ENCODE assay signal across 11 mouse cellular contexts in genomic region chr2:110663329-110663728, GRCm38 (mm10). TPM values are rescaled to one million over a fixed set of nuclear protein-coding genes. Genes with fewer than 3 reads are reported as not detected.
DNase-seq lines count a peak whose midpoint lies in the region; ATAC-seq and TF ChIP-seq lines count a peak whose summit lies in the region.
"Had no signal": no experiment of that assay in that cellular context is flagged by ENCODE, and none has a peak within 500 bp of the region (broad histone marks: within the 10 kb centered on the region; RNA-seq: fewer than 3 reads in every experiment).

No protein-coding gene starts in this region.

- peak; percentile 6 for DNase-seq in heart, adult 8-10 months (ENCODE audit: low spot score)
- no peak for DNase-seq in liver, postnatal 0 days
- peak; percentile 1 for DNase-seq in c-Kit-positive CD71-negative TER-119-negative erythroid progenitor cells, embryonic 14.5 days (ENCODE audit: low read depth)
- no peak for DNase-seq in thymus, adult 18-20 months
- DNase-seq: heart, postnatal 14 days had no signal

- no peaks in the 10 kb centered on the region for H3K27me3 ChIP-seq in heart, embryonic 11.5 days (ENCODE audit: control insufficient read depth, insufficient read depth, low read length)
- no peaks in the 10 kb centered on the region for H3K27me3 ChIP-seq in liver, postnatal 0 days (ENCODE audit: insufficient read depth, low read length)
- H3K27me3 ChIP-seq in liver, embryonic 12.5 days (replicated peaks) = no peaks in the 10 kb centered on the region
- no peaks in the 10 kb centered on the region for H3K27me3 ChIP-seq in neural tube, embryonic 14.5 days (ENCODE audit: control insufficient read depth, insufficient read depth, low read length)

- no peak overlapping the region for H3K4me2 ChIP-seq in heart, embryonic 11.5 days
- H3K4me2 ChIP-seq in liver, postnatal 0 days (ENCODE audit: low read depth, low read length) = no peak overlapping the region
- H3K4me2 ChIP-seq in liver, embryonic 12.5 days = no peak overlapping the region
- H3K4me2 ChIP-seq in neural tube, embryonic 14.5 days (ENCODE audit: low read depth, low read length) = no peak overlapping the region

- TF ChIP-seq EP300 in liver, postnatal 0 days (IDR thresholded peaks at IDR 0.05; ENCODE audit: low read depth) = no peak

- H3K4me3 ChIP-seq in heart, embryonic 11.5 days (ENCODE audit: low read depth, low read length) = no peak overlapping the region
- no peak overlapping the region for H3K4me3 ChIP-seq in liver, postnatal 0 days (ENCODE audit: low read depth, low read length)
- H3K4me3 ChIP-seq in liver, embryonic 12.5 days = no peak overlapping the region
- no peak overlapping the region for H3K4me3 ChIP-seq in neural tube, embryonic 14.5 days (ENCODE audit: low read depth, low read length)

- ATAC-seq in heart, embryonic 11.5 days (replicated peaks; ENCODE audit: insufficient number of reproducible peaks, low FRiP score, low TSS enrichment) = no peak
- no peak for ATAC-seq in liver, postnatal 0 days
- ATAC-seq in liver, embryonic 12.5 days = no peak
- ATAC-seq in neural tube, embryonic 14.5 days (ENCODE audit: low read depth) = peak; percentile 34; the same call in 1 of the 2 replicates
- ATAC-seq in monocyte, adult 5-6 weeks (replicated peaks; ENCODE audit: insufficient number of reproducible peaks, low FRiP score, low TSS enrichment, poor library complexity, severe bottlenecking) = no peak

- no peak overlapping the region for H3K27ac ChIP-seq in heart, embryonic 11.5 days (ENCODE audit: low read depth, low read length)
- no peak overlapping the region for H3K27ac ChIP-seq in liver, postnatal 0 days (ENCODE audit: low read depth)
- H3K27ac ChIP-seq in liver, embryonic 12.5 days = no peak overlapping the region
- no peak overlapping the region for H3K27ac ChIP-seq in neural tube, embryonic 14.5 days (ENCODE audit: low read depth, low read length)
- H3K27ac ChIP-seq: macrophage had no signal

- peak; percentile 34 for TF ChIP-seq CTCF in liver, postnatal 0 days (IDR thresholded peaks at IDR 0.05; ENCODE audit: low read depth)

- no peaks in the 10 kb centered on the region for H3K4me1 ChIP-seq in heart, embryonic 11.5 days (ENCODE audit: control insufficient read depth, insufficient read depth, low read length)
- no peaks in the 10 kb centered on the region for H3K4me1 ChIP-seq in liver, postnatal 0 days (ENCODE audit: insufficient read depth)
- no peaks in the 10 kb centered on the region for H3K4me1 ChIP-seq in liver, embryonic 12.5 days
- no peaks in the 10 kb centered on the region for H3K4me1 ChIP-seq in neural tube, embryonic 14.5 days (ENCODE audit: control insufficient read depth, insufficient read depth, low read length)

- H3K9ac ChIP-seq in heart, embryonic 11.5 days (ENCODE audit: low read depth, low read length) = no peak overlapping the region
- H3K9ac ChIP-seq in liver, postnatal 0 days (replicated peaks) = no peak overlapping the region
- no peak overlapping the region for H3K9ac ChIP-seq in liver, embryonic 12.5 days
- H3K9ac ChIP-seq in neural tube, embryonic 14.5 days (replicated peaks; ENCODE audit: low read depth, low read length) = no peak overlapping the region

- no peaks in the 10 kb centered on the region for H3K36me3 ChIP-seq in heart, embryonic 11.5 days (ENCODE audit: control insufficient read depth, insufficient read depth, low read length)
- H3K36me3 ChIP-seq in liver, postnatal 0 days (replicated peaks; ENCODE audit: insufficient read depth, low read length) = no peaks in the 10 kb centered on the region
- no peaks in the 10 kb centered on the region for H3K36me3 ChIP-seq in liver, embryonic 12.5 days
- no peaks in the 10 kb centered on the region for H3K36me3 ChIP-seq in neural tube, embryonic 14.5 days (ENCODE audit: control insufficient read depth, insufficient read depth, low read length)

- no peaks in the 10 kb centered on the region for H3K9me3 ChIP-seq in heart, embryonic 11.5 days (replicated peaks; ENCODE audit: control insufficient read depth, low read length)
- H3K9me3 ChIP-seq in liver, postnatal 0 days (ENCODE audit: low read length) = no peaks in the 10 kb centered on the region
- H3K9me3 ChIP-seq in liver, embryonic 12.5 days (replicated peaks) = no peaks in the 10 kb centered on the region
- no peaks in the 10 kb centered on the region for H3K9me3 ChIP-seq in neural tube, embryonic 14.5 days (ENCODE audit: control insufficient read depth, low read length)

- WGBS in heart, embryonic 11.5 days (ENCODE audit: insufficient replicate concordance) = 46% methylated on average over 4 of the region's 4 CpGs
- 44% methylated on average over 4 of the region's 4 CpGs for WGBS in liver, postnatal 0 days (ENCODE audit: insufficient replicate concordance)
- WGBS in liver, embryonic 12.5 days (ENCODE audit: insufficient replicate concordance) = 36% methylated on average over 4 of the region's 4 CpGs
- WGBS in neural tube, embryonic 14.5 days = 52% methylated on average over 4 of the region's 4 CpGs

RNA-seq across cellular contexts. Expression of gene Muc15, which starts 57.8 kb away (rescaled TPM):
- not detected for total RNA-seq in heart, adult 8-10 months (2022)
- polyA plus RNA-seq in heart, embryonic 11.5 days (2014; fragmentation: Nextera tagmentation; extraction: Ambion mirVana) = not detected in 2 replicates
- not detected in 2 replicates for polyA plus RNA-seq in liver, postnatal 0 days (2015; fragmentation: Nextera tagmentation; extraction: Ambion mirVana)
- polyA plus RNA-seq in liver, embryonic 12.5 days (2016; fragmentation: Nextera tagmentation; extraction: Ambion mirVana) = not detected in 2 replicates
- not detected in 2 replicates for polyA plus RNA-seq in neural tube, embryonic 14.5 days (2014; fragmentation: Nextera tagmentation; extraction: Ambion mirVana)
- not detected in 3 replicates for total RNA-seq in monocyte, adult 5-6 weeks (2017)
- total RNA-seq: heart, postnatal 14 days had no signal
- polyA plus RNA-seq: macrophage; stomach, embryonic 14.5 days had no signal

Comparison
In these comparisons a context has a peak if more than half of its experiments do, and no peak if none do; other contexts are left out.
1. DNase-seq: peak in heart, adult 8-10 months (single experiment) and c-Kit-positive CD71-negative TER-119-negative erythroid progenitor cells, embryonic 14.5 days (single experiment); none in liver, postnatal 0 days (single experiment) and thymus, adult 18-20 months (0 of 2).